Comparison of ENCODE assay signal across 15 mouse cellular contexts in genomic region chr6:122505545-122505944, GRCm38 (mm10). TPM values are rescaled to one million over a fixed set of nuclear protein-coding genes. Genes with fewer than 3 reads are reported as not detected.
DNase-seq lines count a peak whose midpoint lies in the region; ATAC-seq and TF ChIP-seq lines count a peak whose summit lies in the region.
"Had no signal": no experiment of that assay in that cellular context is flagged by ENCODE, and none has a peak within 500 bp of the region (broad histone marks: within the 10 kb centered on the region; RNA-seq: fewer than 3 reads in every experiment).

Mfap5 (plus strand) TSS chr6:122505845.

- no peaks in the 10 kb centered on the region for H3K9me3 ChIP-seq in neural tube, embryonic 15.5 days (replicated peaks)
- H3K9me3 ChIP-seq in stomach, embryonic 16.5 days (replicated peaks; ENCODE audit: control insufficient read depth, low read length) = no peaks in the 10 kb centered on the region
- no peaks in the 10 kb centered on the region for H3K9me3 ChIP-seq in hindbrain, embryonic 16.5 days (ENCODE audit: control insufficient read depth, low read length)
- no peaks in the 10 kb centered on the region for H3K9me3 ChIP-seq in midbrain, postnatal 0 days (ENCODE audit: low read length)
- H3K9me3 ChIP-seq: forebrain, embryonic 10.5 days had no signal

- no peak within 1 kb of the TSS for H3K9ac ChIP-seq in neural tube, embryonic 15.5 days (replicated peaks)
- H3K9ac ChIP-seq in stomach, embryonic 16.5 days (ENCODE audit: low read length) = no peak within 1 kb of the TSS
- no peak within 1 kb of the TSS for H3K9ac ChIP-seq in hindbrain, embryonic 16.5 days (ENCODE audit: low read depth, low read length)
- no peak within 1 kb of the TSS for H3K9ac ChIP-seq in midbrain, postnatal 0 days (replicated peaks; ENCODE audit: low read length, poor library complexity, severe bottlenecking)
- H3K9ac ChIP-seq: liver, postnatal 0 days had no signal

- H3K4me2 ChIP-seq in neural tube, embryonic 15.5 days = no peak within 1 kb of the TSS
- no peak within 1 kb of the TSS for H3K4me2 ChIP-seq in stomach, embryonic 16.5 days (ENCODE audit: low read depth, low read length)
- no peak within 1 kb of the TSS for H3K4me2 ChIP-seq in hindbrain, embryonic 16.5 days (ENCODE audit: low read length)
- H3K4me2 ChIP-seq in midbrain, postnatal 0 days (ENCODE audit: low read depth, low read length, poor library complexity, severe bottlenecking) = no peak within 1 kb of the TSS

- H3K27ac ChIP-seq in neural tube, embryonic 15.5 days (replicated peaks) = no peak within 1 kb of the TSS
- peak within 1 kb of the TSS; percentile 63 for H3K27ac ChIP-seq in stomach, embryonic 16.5 days (ENCODE audit: low read length)
- no peak within 1 kb of the TSS for H3K27ac ChIP-seq in hindbrain, embryonic 16.5 days (ENCODE audit: low read depth, low read length)
- H3K27ac ChIP-seq in midbrain, postnatal 0 days (ENCODE audit: low read depth, low read length) = no peak within 1 kb of the TSS
- H3K27ac ChIP-seq: forebrain, embryonic 10.5 days had no signal

- H3K4me3 ChIP-seq in neural tube, embryonic 15.5 days (replicated peaks) = no peak within 1 kb of the TSS
- H3K4me3 ChIP-seq in stomach, embryonic 16.5 days (replicated peaks; ENCODE audit: low read length) = no peak within 1 kb of the TSS
- H3K4me3 ChIP-seq in hindbrain, embryonic 16.5 days (ENCODE audit: low read length) = no peak within 1 kb of the TSS
- no peak within 1 kb of the TSS for H3K4me3 ChIP-seq in midbrain, postnatal 0 days (ENCODE audit: low read depth, low read length)
- H3K4me3 ChIP-seq: forebrain, embryonic 10.5 days had no signal

- H3K36me3 ChIP-seq in neural tube, embryonic 15.5 days = no peaks in the 10 kb centered on the region
- H3K36me3 ChIP-seq in stomach, embryonic 16.5 days (ENCODE audit: control insufficient read depth, insufficient read depth, low read length) = no peaks in the 10 kb centered on the region
- no peaks in the 10 kb centered on the region for H3K36me3 ChIP-seq in hindbrain, embryonic 16.5 days (ENCODE audit: control insufficient read depth, insufficient read depth, low read length)
- no peaks in the 10 kb centered on the region for H3K36me3 ChIP-seq in midbrain, postnatal 0 days (ENCODE audit: insufficient read depth, low read length)
- H3K36me3 ChIP-seq: forebrain, embryonic 10.5 days had no signal

- no peaks in the 10 kb centered on the region for H3K4me1 ChIP-seq in neural tube, embryonic 15.5 days
- no peaks in the 10 kb centered on the region for H3K4me1 ChIP-seq in stomach, embryonic 16.5 days (ENCODE audit: control insufficient read depth, insufficient read depth, low read length)
- no peaks in the 10 kb centered on the region for H3K4me1 ChIP-seq in hindbrain, embryonic 16.5 days (ENCODE audit: control insufficient read depth, insufficient read depth, low read depth, low read length)
- H3K4me1 ChIP-seq in midbrain, postnatal 0 days (ENCODE audit: insufficient read depth, low read length) = no peaks in the 10 kb centered on the region
- H3K4me1 ChIP-seq: forebrain, embryonic 10.5 days had no signal

- H3K27me3 ChIP-seq in neural tube, embryonic 15.5 days (replicated peaks) = no peaks in the 10 kb centered on the region
- H3K27me3 ChIP-seq in stomach, embryonic 16.5 days (ENCODE audit: control insufficient read depth, insufficient read depth, low read length) = no peaks in the 10 kb centered on the region
- H3K27me3 ChIP-seq in hindbrain, embryonic 16.5 days (replicated peaks; ENCODE audit: control insufficient read depth, insufficient read depth, low read length) = no peaks in the 10 kb centered on the region
- no peaks in the 10 kb centered on the region for H3K27me3 ChIP-seq in midbrain, postnatal 0 days (ENCODE audit: insufficient read depth, low read length)

- TF ChIP-seq CTCF in midbrain, postnatal 0 days (IDR thresholded peaks at IDR 0.05) = no peak

- no peak for DNase-seq in heart, adult 8-10 months (ENCODE audit: low spot score)
- no peak for DNase-seq in heart, adult 11 months
- no peak for DNase-seq in neural tube, embryonic 10.5 days (ENCODE audit: extremely low spot score, low spot score)
- no peak for DNase-seq in gastrocnemius, postnatal 4 days (ENCODE audit: low spot score in 2 of 2)
- DNase-seq in midbrain, postnatal 0 days (ENCODE audit: low spot score) = no peak
- DNase-seq: kidney, postnatal 10 days; liver, postnatal 0 days had no signal

- ATAC-seq in neural tube, embryonic 15.5 days (ENCODE audit: low FRiP score) = no peak
- 0 out of 2 replicates have a peak, but pooled peaks have one; percentile 14 for ATAC-seq in stomach, embryonic 16.5 days (ENCODE audit: insufficient read depth, low FRiP score)
- no peak for ATAC-seq in hindbrain, embryonic 16.5 days
- no peak for ATAC-seq in midbrain, postnatal 0 days (ENCODE audit: low FRiP score)
- ATAC-seq: CD4-positive, CD25-positive, alpha-beta regulatory T cell, adult 4 months; liver, postnatal 0 days; Patski had no signal

- 89% methylated on average over 3 of the region's 3 CpGs for whole genome bisulfite sequencing in neural tube, embryonic 15.5 days
- WGBS in stomach, embryonic 16.5 days = 78% methylated on average over 3 of the region's 3 CpGs
- WGBS in hindbrain, embryonic 16.5 days = 87% methylated on average over 3 of the region's 3 CpGs
- WGBS in midbrain, postnatal 0 days = 92% methylated on average over 3 of the region's 3 CpGs

RNA-seq across cellular contexts. Expression of gene Mfap5, which starts in this region (rescaled TPM):
- total RNA-seq in heart, adult 8-10 months (2022) = 10 to 100 TPM; 15.7 to 18.2 (median 18.0) TPM
- 10.0 and 11.3 TPM in 2 replicates for polyA plus RNA-seq in neural tube, embryonic 15.5 days (2015; fragmentation: Nextera tagmentation; extraction: Ambion mirVana)
- 100 to 1,000 TPM; 226 to 237 TPM for total RNA-seq in gastrocnemius, postnatal 4 days (2021)
- polyA plus RNA-seq in stomach, embryonic 16.5 days (2015; fragmentation: Nextera tagmentation; extraction: Ambion mirVana) = 86.4 and 115 TPM in 2 replicates
- 3.6 and 3.9 TPM in 2 replicates for polyA plus RNA-seq in hindbrain, embryonic 16.5 days (2015; fragmentation: Nextera tagmentation; extraction: Ambion mirVana)
- 1.9 and 2.5 TPM in 2 replicates for total RNA-seq in midbrain, postnatal 0 days (2014; rRNA removed)
- 6.5 and 10.1 TPM in 2 replicates for polyA plus RNA-seq in midbrain, postnatal 0 days (2015; fragmentation: Nextera tagmentation; extraction: Ambion mirVana)
- total RNA-seq: common myeloid progenitor, adult 5-6 weeks; granulocyte monocyte progenitor cell, adult 5-6 weeks had no signal
- polyA plus RNA-seq: CD4-positive, CD25-positive, alpha-beta regulatory T cell, adult 4 months; Patski had no signal

Comparison
In these comparisons a context has a peak if more than half of its experiments do, and no peak if none do; other contexts are left out.
1. RNA of gene Mfap5 (total RNA-seq): 226 to 237 TPM in gastrocnemius, postnatal 4 days; 15.7 to 18.2 TPM in heart, adult 8-10 months and 1.9 to 2.5 TPM in midbrain, postnatal 0 days; every median in the first group is over 10 times any median in the second.